Mouse (Mus musculus) small intestine, adult 2 months (tissue): Measurements from ENCODE around the gene Calml3.

Source experiments
- CTCF ChIP-seq: fragments of 200-500 bp; IDR thresholded peaks from 2 replicates; pipeline ENCODE4 v1.5.1; 2012; ENCODE audit warnings: low read depth, mild to moderate bottlenecking, control low read depth, inconsistent platforms, low read length, moderate library complexity, mixed read lengths; ENCODE audit not compliant: insufficient replicate concordance, insufficient read length; ENCODE audit errors: extremely low read depth
- POLR2A ChIP-seq: fragments of 200-500 bp; IDR thresholded peaks from 2 replicates; pipeline ENCODE4 v1.6.1; 2012; ENCODE audit warnings: low read depth, mild to moderate bottlenecking, control low read depth, inconsistent platforms, low read length, moderate library complexity

DNA sequence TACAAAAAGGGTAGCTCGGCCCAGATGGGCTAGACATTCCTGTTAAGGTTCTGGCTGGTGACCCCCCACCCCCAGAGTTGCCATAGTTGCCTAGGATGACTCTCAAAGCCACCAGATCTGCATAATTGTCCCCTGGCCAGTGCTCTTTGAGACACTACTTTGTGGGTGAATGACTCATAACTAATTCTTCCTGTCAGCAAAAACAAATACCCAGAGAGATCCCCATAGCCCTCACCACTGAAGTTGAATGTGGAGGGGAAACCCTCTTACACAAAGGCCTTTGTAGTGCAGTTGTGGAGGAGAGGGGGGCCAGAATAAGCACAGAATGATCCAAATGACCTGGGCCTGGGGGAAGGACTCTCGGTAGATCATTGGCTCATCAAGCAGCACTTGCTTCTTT is 21.6 kb downstream of the Calml3 start:
- TF ChIP-seq CTCF, result no peak
- TF ChIP-seq POLR2A, result no peak
